Mouse (Mus musculus) CH12.LX (cell line): ENCODE results near the gene Sft2d1. TPM values are rescaled to one million over a fixed set of nuclear protein-coding genes. Genes with fewer than 3 reads are reported as not detected.

Experiments
- DNase-seq: peaks from one replicate; pipeline ENCODE4 v3.0.0-alpha.2; 2013; ENCODE audit errors: extremely low read depth
- H3K27ac ChIP-seq: 2 replicates; pipeline ENCODE4 v1.5.1; 2012; ENCODE audit warnings: low read depth, mild to moderate bottlenecking, control low read depth, moderate library complexity; ENCODE audit not compliant: insufficient read depth
- H3K27me3 ChIP-seq: replicated peaks from 2 replicates; pipeline ENCODE3; 2012; ENCODE audit warnings: inconsistent platforms
- H3K36me3 ChIP-seq, 2 experiments: replicated peaks in 1 of 2; 2 replicates each; pipeline versions ENCODE3 to v1.6.1; 2012; ENCODE audit warnings: inconsistent platforms in 1 of 2, low read length in 1 of 2, mild to moderate bottlenecking in 1 of 2, mixed read lengths in 1 of 2, moderate library complexity in 1 of 2; ENCODE audit not compliant: control insufficient read depth in 1 of 2, insufficient read depth in 1 of 2
- H3K4me1 ChIP-seq, 2 experiments: 2 replicates each; pipeline ENCODE4 v1.6.1; 2012; ENCODE audit warnings: inconsistent platforms in 1 of 2, moderate library complexity in 1 of 2; ENCODE audit not compliant: insufficient read depth in 2 of 2, control insufficient read depth in 1 of 2
- H3K4me2 ChIP-seq: 2 replicates; pipeline ENCODE4 v1.6.1; 2012; ENCODE audit warnings: low read depth, mild to moderate bottlenecking, control low read depth; ENCODE audit not compliant: poor library complexity, insufficient read depth, severe bottlenecking
- H3K4me3 ChIP-seq, 3 experiments: fragments of 150-350 bp in 1 of 3; sonication (generic) in 1 of 3; replicated peaks in 1 of 3; 2 replicates each; pipeline versions ENCODE3 to v1.5.1; 2011 to 2012; ENCODE audit warnings: low read depth in 2 of 3, low read length in 2 of 3, mild to moderate bottlenecking in 2 of 3, moderate library complexity in 2 of 3, control low read depth in 1 of 3, improper control_type of control experiment in 1 of 3, inconsistent platforms in 1 of 3, mixed read lengths in 1 of 3; ENCODE audit not compliant: poor library complexity in 1 of 3
- H3K79me2 ChIP-seq: replicated peaks from 2 replicates; pipeline ENCODE4 v1.6.1; 2012; ENCODE audit warnings: mild to moderate bottlenecking, moderate library complexity; ENCODE audit not compliant: control insufficient read depth, poor library complexity, insufficient read depth, severe bottlenecking; ENCODE audit errors: extremely low read depth
- H3K9ac ChIP-seq: 2 replicates; pipeline ENCODE4 v1.6.1; 2012; ENCODE audit warnings: low read depth, mild to moderate bottlenecking, control low read depth, moderate library complexity; ENCODE audit not compliant: insufficient read depth
- H3K9me3 ChIP-seq: replicated peaks from 2 replicates; pipeline ENCODE3; 2012; ENCODE audit warnings: low read length, inconsistent platforms, mixed read lengths
- BHLHE40 ChIP-seq: IDR thresholded peaks from 2 replicates; pipeline ENCODE4 v1.6.1; 2011; ENCODE audit warnings: mild to moderate bottlenecking, low read depth, low read length, improper control_type of control experiment
- CHD1 ChIP-seq: IDR thresholded peaks from 2 replicates; pipeline ENCODE4 v1.6.1; 2012; ENCODE audit warnings: low read depth, low read length, improper control_type of control experiment, inconsistent platforms
- CHD2 ChIP-seq: IDR thresholded peaks from 2 replicates; pipeline ENCODE4 v1.6.1; 2011; ENCODE audit warnings: low read length, improper control_type of control experiment
- CTCF ChIP-seq, 2 experiments: IDR thresholded peaks in 1 of 2; conservative IDR thresholded peaks in 1 of 2; 2 replicates each; pipeline ENCODE4 v1.5.1; 2011 to 2012; ENCODE audit warnings: low read depth in 2 of 2, low read length in 2 of 2, improper control_type of control experiment in 1 of 2, inconsistent platforms in 1 of 2, mild to moderate bottlenecking in 1 of 2, moderate library complexity in 1 of 2
- E2F4 ChIP-seq: IDR thresholded peaks from 2 replicates; pipeline ENCODE4 v1.6.1; 2011; ENCODE audit warnings: low read depth, low read length, improper control_type of control experiment; ENCODE audit not compliant: insufficient replicate concordance
- ELF1 ChIP-seq: IDR thresholded peaks from 2 replicates; pipeline ENCODE4 v1.6.1; 2014; ENCODE audit warnings: low read depth, mild to moderate bottlenecking, inconsistent platforms, low read length, improper control_type of control experiment
- ETS1 ChIP-seq: conservative IDR thresholded peaks from 2 replicates; pipeline ENCODE4 v1.6.1; 2012; ENCODE audit warnings: low read depth, mild to moderate bottlenecking, inconsistent platforms, low read length, improper control_type of control experiment, moderate library complexity
- GABPA ChIP-seq: IDR thresholded peaks from 2 replicates; pipeline ENCODE4 v1.6.1; 2012; ENCODE audit warnings: low read depth, low read length, improper control_type of control experiment, inconsistent platforms; ENCODE audit not compliant: insufficient replicate concordance
- JUND ChIP-seq: conservative IDR thresholded peaks from 2 replicates; pipeline ENCODE4 v1.6.1; 2011; ENCODE audit warnings: low read depth, low read length, improper control_type of control experiment
- KAT2A ChIP-seq: IDR thresholded peaks from 2 replicates; pipeline ENCODE4 v1.6.1; 2012; ENCODE audit warnings: low read length, improper control_type of control experiment, inconsistent platforms; ENCODE audit not compliant: insufficient replicate concordance
- MAX ChIP-seq: IDR thresholded peaks from 2 replicates; pipeline ENCODE4 v1.6.1; 2011; ENCODE audit warnings: low read length, improper control_type of control experiment
- MEF2A ChIP-seq: IDR thresholded peaks from 2 replicates; pipeline ENCODE4 v1.6.1; 2014; ENCODE audit warnings: low read depth, mild to moderate bottlenecking, inconsistent platforms, low read length, improper control_type of control experiment, borderline replicate concordance
- MYC ChIP-seq: IDR thresholded peaks from 2 replicates; pipeline ENCODE4 v1.6.1; 2011; ENCODE audit warnings: low read depth, mild to moderate bottlenecking, improper control_type of control experiment, low read length
- NELFE ChIP-seq: IDR thresholded peaks from 2 replicates; pipeline ENCODE4 v1.6.1; 2011; ENCODE audit warnings: low read depth, low read length, improper control_type of control experiment
- NRF1 ChIP-seq: IDR thresholded peaks from 2 replicates; pipeline ENCODE4 v1.6.1; 2014; ENCODE audit warnings: low read depth, mild to moderate bottlenecking, inconsistent platforms, low read length, improper control_type of control experiment, moderate library complexity
- PAX5 ChIP-seq: IDR thresholded peaks from 2 replicates; pipeline ENCODE4 v1.6.1; 2012; ENCODE audit warnings: low read length, inconsistent platforms, mixed read lengths
- POLR2A ChIP-seq: IDR thresholded peaks from 2 replicates; pipeline ENCODE4 v1.6.1; 2011; ENCODE audit warnings: low read depth, mild to moderate bottlenecking, improper control_type of control experiment, low read length
- RAD21 ChIP-seq: IDR thresholded peaks from 2 replicates; pipeline ENCODE4 v1.6.1; 2011; ENCODE audit warnings: low read depth, mild to moderate bottlenecking, low read length, improper control_type of control experiment, moderate library complexity
- RCOR1 ChIP-seq: conservative IDR thresholded peaks from 2 replicates; pipeline ENCODE4 v1.6.1; 2012; ENCODE audit warnings: low read depth, mild to moderate bottlenecking, inconsistent platforms, low read length, improper control_type of control experiment
- SMC3 ChIP-seq: IDR thresholded peaks from 2 replicates; pipeline ENCODE4 v1.6.1; 2011; ENCODE audit warnings: low read depth, low read length, improper control_type of control experiment
- TBP ChIP-seq: conservative IDR thresholded peaks from 2 replicates; pipeline ENCODE4 v1.6.1; 2011; ENCODE audit warnings: low read depth, low read length, improper control_type of control experiment
- USF1 ChIP-seq: IDR thresholded peaks from 2 replicates; pipeline ENCODE4 v1.6.1; 2014; ENCODE audit warnings: low read depth, mild to moderate bottlenecking, inconsistent platforms, low read length, improper control_type of control experiment
- ZC3H11A ChIP-seq: IDR thresholded peaks from 2 replicates; pipeline ENCODE4 v1.6.1; 2012; ENCODE audit warnings: low read depth, mild to moderate bottlenecking, inconsistent platforms, low read length, improper control_type of control experiment
- ZMIZ1 ChIP-seq: IDR thresholded peaks from 2 replicates; pipeline ENCODE4 v1.6.1; 2012; ENCODE audit warnings: low read depth, mild to moderate bottlenecking, inconsistent platforms, low read length, improper control_type of control experiment
- ZNF384 ChIP-seq: IDR thresholded peaks from 2 replicates; pipeline ENCODE4 v1.6.1; 2012; ENCODE audit warnings: low read depth, low read length, improper control_type of control experiment, inconsistent platforms
- dilution Hi-C: fragments of 300-500 bp; cut with MboI; formaldehyde crosslinking; loops from 2 replicates; pipeline ENCODE4 v1.14.3; 2020; ENCODE audit warnings: low sequenced_read_pairs; ENCODE audit not compliant: extremely low pct_unique_long_range_greater_than_20kb, extremely low pct_ligation_motif_present
- in situ Hi-C: fragments of 300-500 bp; cut with MboI; formaldehyde crosslinking; loops from 3 replicates; pipeline ENCODE4 v1.14.3; 2019; ENCODE audit warnings: low sequenced_read_pairs, low pct_ligation_motif_present, low pct_unique_long_range_greater_than_20kb, mixed read lengths
- polyA plus RNA-seq: library from polyadenylated mRNA; unstranded; fragments of >175 nt; gene quantifications from 2 replicates; pipeline ENCODE4 v1.2.1, GENCODE M21; 2012; ENCODE audit warnings: low read depth; ENCODE audit not compliant: insufficient read length
- total RNA-seq, 2 experiments: library from RNA; depleted of rRNA; stranded (reverse); fragments of 300-350 nt in 1 of 2; fragments of >200 nt in 1 of 2; gene quantifications; 2 replicates each; pipeline ENCODE4 v1.2.3; 2012 to 2014

Sft2d1 gene
- total and polyA plus RNA-seq, 3 experiments, result 71.7 to 121 (median 75.1) TPM

DNA sequence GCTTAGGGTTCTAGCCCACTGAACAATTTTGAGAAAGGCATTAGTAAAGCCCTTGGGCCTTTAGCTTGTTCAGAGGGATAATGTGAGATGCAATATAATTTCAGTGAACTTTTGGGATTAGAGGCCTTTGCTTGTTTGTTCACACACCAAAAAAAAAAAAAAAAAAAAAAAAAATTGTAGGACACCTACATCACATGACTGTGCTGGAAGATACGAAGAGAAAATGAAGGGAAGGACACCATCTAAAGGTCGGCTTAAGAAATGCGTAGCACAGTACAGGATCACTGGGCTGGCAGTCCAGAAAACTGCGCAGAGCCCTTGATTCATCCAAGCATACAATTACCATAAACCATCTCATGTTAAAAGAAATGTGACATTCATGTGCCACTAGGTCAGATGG, 9.4 kb upstream of the Sft2d1 start:
- H3K27ac ChIP-seq, result no peak overlapping the region
- in situ Hi-C loops, result loop anchor here (10.0 kb wide), 1 partner anchor 107 kb away; no protein-coding TSS in a partner anchor
- dilution Hi-C loops, result no loop called here
- no peak for DNase-seq
- H3K27me3 ChIP-seq, result no peaks in the 10 kb centered on the region
- H3K4me3 ChIP-seq, result no peak overlapping the region
- H3K9ac ChIP-seq, result no peak overlapping the region
- no peaks in the 10 kb centered on the region for H3K9me3 ChIP-seq
- H3K36me3 ChIP-seq, result peaks cover 0 to 23% of the 10 kb centered on the region in 2 experiments
- no peak for TF ChIP-seq CHD2
- peak; percentile 94 for TF ChIP-seq ZNF384
- TF ChIP-seq SMC3, result peak; percentile 33
- TF ChIP-seq USF1, result peak; percentile 32
- TF ChIP-seq RAD21, result peak; percentile 57
- TF ChIP-seq CTCF (conservative IDR thresholded peaks at IDR 0.05 in 1 of 2, IDR thresholded peaks at IDR 0.05 in 1 of 2; ENCODE audit: low read depth in 2 of 2, low read length in 2 of 2), result peak in 1 of 2 experiments; percentile 53; a peak in 2 of 4 replicates
- no peak for TF ChIP-seq ZC3H11A
- TF ChIP-seq PAX5, result no peak
- no peaks in the 10 kb centered on the region for H3K79me2 ChIP-seq
- H3K4me1 ChIP-seq, result peaks cover 8 to 65% of the 10 kb centered on the region in 2 experiments; a peak in 3 of 4 replicates
- no peak overlapping the region for H3K4me2 ChIP-seq

DNA sequence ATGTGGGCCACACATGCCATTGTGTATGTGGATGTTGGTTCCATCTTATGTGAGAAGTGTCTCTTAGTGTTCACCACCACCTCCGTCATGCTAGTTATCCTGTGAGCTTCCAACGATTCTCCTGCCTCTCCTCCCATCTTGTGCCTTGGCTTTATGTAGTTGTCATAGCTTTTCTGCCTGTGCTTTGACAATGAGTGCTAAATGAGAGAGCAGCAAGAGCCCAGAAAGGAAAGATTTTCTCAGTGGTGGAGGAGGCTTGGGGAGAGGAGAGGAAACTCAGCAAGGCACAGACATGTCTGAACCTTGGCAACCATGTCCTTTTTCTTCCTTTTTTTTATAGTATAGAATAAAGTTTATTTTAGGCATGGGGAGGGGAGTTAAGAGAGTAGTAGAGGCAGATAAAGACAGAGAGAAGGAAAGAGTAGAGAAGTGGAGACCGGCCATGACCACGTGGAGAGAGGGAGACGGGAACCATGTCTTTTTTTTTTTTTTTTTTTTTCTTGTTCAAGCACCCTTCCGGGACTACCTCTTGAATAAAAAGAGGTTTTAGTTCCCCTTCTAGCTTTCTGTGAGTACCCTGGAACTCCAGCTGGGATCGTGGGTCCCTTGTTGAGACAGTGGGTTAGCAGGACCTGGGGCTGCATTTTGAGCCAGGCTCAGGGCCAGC, 8.0 kb upstream of the Sft2d1 start:
- H3K36me3 ChIP-seq, result peaks cover 0 to 19% of the 10 kb centered on the region in 2 experiments
- DNase-seq, result no peak
- no peak overlapping the region for H3K27ac ChIP-seq
- no peak overlapping the region for H3K4me3 ChIP-seq
- dilution Hi-C loops, result no loop called here
- peak; percentile 94 for TF ChIP-seq ZNF384
- TF ChIP-seq KAT2A, result no peak
- no peak for TF ChIP-seq ZC3H11A
- peak; percentile 91 for TF ChIP-seq MYC
- TF ChIP-seq SMC3, result no peak
- TF ChIP-seq MAX, result peak; percentile 83; the same call in 1 of the 2 replicates
- TF ChIP-seq CHD2, result no peak
- H3K27me3 ChIP-seq, result no peaks in the 10 kb centered on the region
- no peak overlapping the region for H3K9ac ChIP-seq
- no peak overlapping the region; the same call in 1 of the 2 replicates for H3K4me2 ChIP-seq
- in situ Hi-C loops, result loop anchor here (10.0 kb wide), 1 partner anchor 108 kb away; no protein-coding TSS in a partner anchor
- no peaks in the 10 kb centered on the region for H3K9me3 ChIP-seq
- H3K79me2 ChIP-seq, result no peaks in the 10 kb centered on the region
- H3K4me1 ChIP-seq, result peaks cover 8 to 55% of the 10 kb centered on the region in 2 experiments; a peak in 3 of 4 replicates

- in situ Hi-C loops (loop anchor here (10.0 kb wide), 1 partner anchor 109 kb away; no protein-coding TSS in a partner anchor), dilution Hi-C loops (no loop called here)
- Histone ChIP-seq H3K9ac (no peak overlapping the region), H3K27me3 (no peaks in the 10 kb centered on the region), H3K4me3 (no peak overlapping the region), H3K79me2 (no peaks in the 10 kb centered on the region), H3K36me3 (peaks cover 0 to 14% of the 10 kb centered on the region in 2 experiments), H3K4me1 (peaks cover 8 to 48% of the 10 kb centered on the region in 2 experiments; a peak in 3 of 4 replicates), H3K27ac (no peak overlapping the region), H3K4me2 (no peak overlapping the region), H3K9me3 (no peaks in the 10 kb centered on the region)
- TF ChIP-seq JUND, result no peak
- no peak for TF ChIP-seq POLR2A
- no peak for TF ChIP-seq RCOR1
- no peak for TF ChIP-seq SMC3
- TF ChIP-seq TBP, result no peak
- TF ChIP-seq USF1, result no peak
- TF ChIP-seq GABPA, result no peak
- no peak for TF ChIP-seq ELF1
- no peak for TF ChIP-seq E2F4
- no peak for TF ChIP-seq MEF2A
- TF ChIP-seq CHD1, result no peak
- no peak for TF ChIP-seq ETS1
- no peak for TF ChIP-seq BHLHE40
- no peak for TF ChIP-seq ZMIZ1
- TF ChIP-seq RAD21, result no peak
- no peak for TF ChIP-seq NELFE
- no peak for TF ChIP-seq NRF1
- TF ChIP-seq ZNF384, result no peak
- no peak for DNase-seq
Measured at GRCm38 (mm10) chr17:8303671-8304070, 7.2 kb upstream of the Sft2d1 start.
